Mouse (Mus musculus): ENCODE measurements around the gene Alx3. TPM values are rescaled to one million over a fixed set of nuclear protein-coding genes. Genes with fewer than 3 reads are reported as not detected.

The Alx3 gene
- polyA plus RNA-seq, 1 experiment from 2014 or later: 31.1 TPM

- Histone ChIP-seq H3K27me3 (ENCODE audit: low read depth, poor library complexity, severe bottlenecking) (peaks cover 3% of the 10 kb centered on the region; the same call in 1 of the 2 replicates), H3K36me3 (peaks cover 79% of the 10 kb centered on the region), H3K4me1 (peaks cover 12% of the 10 kb centered on the region; the same call in 1 of the 2 replicates), H3K4me3 (no peak overlapping the region), H3K27ac (no peak overlapping the region), H3K9me3 (replicated peaks) (no peaks in the 10 kb centered on the region)
- DNase-seq (ENCODE audit: low spot score): peak; percentile 83
- WGBS: 89% methylated on average over 11 of the region's 11 CpGs
Observed at GRCm38 (mm10) chr3:107612902-107613525, 18.2 kb downstream of the Alx3 start.

GRCm38 (mm10) chr3:107617800-107618199, 23.0 kb downstream of the Alx3 start:
- DNase-seq (ENCODE audit: low spot score): no peak
- Histone ChIP-seq H3K4me1 (no peaks in the 10 kb centered on the region), H3K4me3 (no peak overlapping the region), H3K36me3 (peaks cover 100% of the 10 kb centered on the region), H3K27me3 (ENCODE audit: low read depth, poor library complexity, severe bottlenecking) (no peaks in the 10 kb centered on the region), H3K27ac (no peak overlapping the region), H3K9me3 (replicated peaks) (no peaks in the 10 kb centered on the region)
- 94% methylated on average over 3 of the region's 3 CpGs for WGBS

- DNase-seq (ENCODE audit: low spot score): no peak
- H3K4me3 ChIP-seq: no peak overlapping the region
- no peaks in the 10 kb centered on the region for H3K27me3 ChIP-seq (ENCODE audit: low read depth, poor library complexity, severe bottlenecking)
- no peaks in the 10 kb centered on the region for H3K9me3 ChIP-seq (replicated peaks)
- WGBS: 95% methylated on average over 6 of the region's 6 CpGs
- H3K36me3 ChIP-seq: peaks cover 100% of the 10 kb centered on the region
- H3K27ac ChIP-seq: no peak overlapping the region
- no peaks in the 10 kb centered on the region for H3K4me1 ChIP-seq
Observed at GRCm38 (mm10) chr3:107619911-107620310, 25.1 kb downstream of the Alx3 start.

GRCm38 (mm10) chr3:107621286-107622075, 26.6 kb downstream of the Alx3 start:
- no peak for DNase-seq (ENCODE audit: low spot score)
- H3K27ac ChIP-seq: no peak overlapping the region
- H3K4me3 ChIP-seq: no peak overlapping the region
- H3K4me1 ChIP-seq: no peaks in the 10 kb centered on the region
- 91% methylated on average over 21 of the region's 21 CpGs for WGBS
- no peaks in the 10 kb centered on the region for H3K9me3 ChIP-seq (replicated peaks)
- no peaks in the 10 kb centered on the region for H3K27me3 ChIP-seq (ENCODE audit: low read depth, poor library complexity, severe bottlenecking)
- H3K36me3 ChIP-seq: peaks cover 100% of the 10 kb centered on the region

- no peak for DNase-seq (ENCODE audit: low spot score)
- Histone ChIP-seq H3K9me3 (replicated peaks) (no peaks in the 10 kb centered on the region), H3K4me3 (no peak overlapping the region), H3K27ac (no peak overlapping the region), H3K27me3 (ENCODE audit: low read depth, poor library complexity, severe bottlenecking) (no peaks in the 10 kb centered on the region), H3K36me3 (peaks cover 100% of the 10 kb centered on the region), H3K4me1 (no peaks in the 10 kb centered on the region)
- 98% methylated on average over 7 of the region's 7 CpGs for WGBS
Observed at GRCm38 (mm10) chr3:107622537-107622936, 27.7 kb downstream of the Alx3 start.

GRCm38 (mm10) chr3:107624424-107624823, 29.6 kb downstream of the Alx3 start:
- H3K36me3 ChIP-seq: peaks cover 99% of the 10 kb centered on the region
- no peaks in the 10 kb centered on the region for H3K4me1 ChIP-seq
- no peaks in the 10 kb centered on the region for H3K9me3 ChIP-seq (replicated peaks)
- H3K4me3 ChIP-seq: no peak overlapping the region
- DNase-seq (ENCODE audit: low spot score): no peak
- 97% methylated on average over 8 of the region's 8 CpGs for WGBS
- H3K27me3 ChIP-seq (ENCODE audit: low read depth, poor library complexity, severe bottlenecking): no peaks in the 10 kb centered on the region
- no peak overlapping the region for H3K27ac ChIP-seq

GRCm38 (mm10) chr3:107625536-107625935, 30.7 kb downstream of the Alx3 start:
- no peak overlapping the region for H3K27ac ChIP-seq
- no peaks in the 10 kb centered on the region for H3K9me3 ChIP-seq (replicated peaks)
- no peak overlapping the region for H3K4me3 ChIP-seq
- H3K36me3 ChIP-seq: peaks cover 94% of the 10 kb centered on the region
- H3K27me3 ChIP-seq (ENCODE audit: low read depth, poor library complexity, severe bottlenecking): no peaks in the 10 kb centered on the region
- no peak for DNase-seq (ENCODE audit: low spot score)
- 95% methylated on average over 8 of the region's 8 CpGs for WGBS
- peaks cover 7% of the 10 kb centered on the region for H3K4me1 ChIP-seq

- 94% methylated on average over 8 of the region's 8 CpGs for WGBS
- Histone ChIP-seq H3K4me3 (no peak overlapping the region), H3K27me3 (ENCODE audit: low read depth, poor library complexity, severe bottlenecking) (no peaks in the 10 kb centered on the region), H3K27ac (no peak overlapping the region), H3K4me1 (peaks cover 10% of the 10 kb centered on the region), H3K9me3 (replicated peaks) (no peaks in the 10 kb centered on the region), H3K36me3 (peaks cover 82% of the 10 kb centered on the region)
- no peak for DNase-seq (ENCODE audit: low spot score)
Observed at GRCm38 (mm10) chr3:107626751-107627150, 31.9 kb downstream of the Alx3 start.

GRCm38 (mm10) chr3:107627641-107628040, 32.8 kb downstream of the Alx3 start:
- WGBS: 92% methylated on average over 7 of the region's 7 CpGs
- Histone ChIP-seq H3K4me3 (no peak overlapping the region), H3K4me1 (peaks cover 15% of the 10 kb centered on the region), H3K9me3 (replicated peaks) (no peaks in the 10 kb centered on the region), H3K27ac (no peak overlapping the region), H3K27me3 (ENCODE audit: low read depth, poor library complexity, severe bottlenecking) (no peaks in the 10 kb centered on the region), H3K36me3 (peaks cover 73% of the 10 kb centered on the region)
- no peak for DNase-seq (ENCODE audit: low spot score)

GRCm38 (mm10) chr3:107628551-107628950, 33.7 kb downstream of the Alx3 start:
- DNase-seq (ENCODE audit: low spot score): no peak
- Histone ChIP-seq H3K4me1 (peaks cover 18% of the 10 kb centered on the region), H3K36me3 (peaks cover 64% of the 10 kb centered on the region), H3K27ac (no peak overlapping the region), H3K4me3 (no peak overlapping the region), H3K27me3 (ENCODE audit: low read depth, poor library complexity, severe bottlenecking) (no peaks in the 10 kb centered on the region), H3K9me3 (replicated peaks) (no peaks in the 10 kb centered on the region)
- WGBS: 88% methylated on average over 2 of the region's 2 CpGs

GRCm38 (mm10) chr3:107629411-107629810, 34.6 kb downstream of the Alx3 start:
- Histone ChIP-seq H3K4me3 (no peak overlapping the region), H3K36me3 (peaks cover 56% of the 10 kb centered on the region), H3K4me1 (peaks cover 18% of the 10 kb centered on the region), H3K9me3 (replicated peaks) (no peaks in the 10 kb centered on the region), H3K27me3 (ENCODE audit: low read depth, poor library complexity, severe bottlenecking) (no peaks in the 10 kb centered on the region), H3K27ac (no peak overlapping the region)
- DNase-seq (ENCODE audit: low spot score): no peak
- WGBS: 87% methylated on average over 4 of the region's 4 CpGs

GRCm38 (mm10) chr3:107630682-107631522, 36.1 kb downstream of the Alx3 start, which contains the start of gene Gm10961:
Gm10961 (plus strand) TSS chr3:107631322.
- peaks cover 18% of the 10 kb centered on the region for H3K4me1 ChIP-seq
- H3K27me3 ChIP-seq (ENCODE audit: low read depth, poor library complexity, severe bottlenecking): no peaks in the 10 kb centered on the region
- H3K27ac ChIP-seq: peak within 1 kb of the TSS; percentile 97
- peaks cover 41% of the 10 kb centered on the region for H3K36me3 ChIP-seq
- peak; percentile 47 for DNase-seq (ENCODE audit: low spot score)
- no peaks in the 10 kb centered on the region for H3K9me3 ChIP-seq (replicated peaks)
- WGBS: 2% methylated on average over 48 of the region's 48 CpGs
- peak within 1 kb of the TSS; percentile 91 for H3K4me3 ChIP-seq
